Mouse (Mus musculus) hindbrain, embryonic 16.5 days (tissue): ENCODE data around the gene Pum3. TPM values are rescaled to one million over a fixed set of nuclear protein-coding genes. Genes with fewer than 3 reads are reported as not detected.

ENCODE experiments used
- ATAC-seq: fragments of 200-750 bp; cut with Nextera tagmentation; 2 replicates; pipeline ENCODE4 v1.8.0; 2017; ENCODE audit warnings: moderate TSS enrichment, moderate library complexity
- H3K27ac ChIP-seq: fragments of 300-500 bp; sonication (generic); 2 replicates; pipeline ENCODE4 v1.5.1; 2014; ENCODE audit warnings: low read depth, mild to moderate bottlenecking, control low read depth, low read length, moderate library complexity
- H3K27me3 ChIP-seq: fragments of 300-500 bp; sonication (generic); replicated peaks from 2 replicates; pipeline ENCODE4 v1.6.1; 2014; ENCODE audit warnings: low read length; ENCODE audit not compliant: control insufficient read depth, insufficient read depth
- H3K36me3 ChIP-seq: fragments of 300-500 bp; sonication (generic); 2 replicates; pipeline ENCODE4 v1.6.1; 2014; ENCODE audit warnings: mild to moderate bottlenecking, low read length, moderate library complexity, mixed read lengths; ENCODE audit not compliant: control insufficient read depth, insufficient read depth
- H3K4me1 ChIP-seq: fragments of 300-500 bp; sonication (generic); 2 replicates; pipeline ENCODE4 v1.6.1; 2014; ENCODE audit warnings: low read depth, low read length; ENCODE audit not compliant: control insufficient read depth, insufficient read depth
- H3K4me2 ChIP-seq: fragments of 300-500 bp; sonication (generic); 2 replicates; pipeline ENCODE4 v1.6.1; 2014; ENCODE audit warnings: mild to moderate bottlenecking, low read length, control low read depth, moderate library complexity
- H3K4me3 ChIP-seq: fragments of 300-500 bp; sonication (generic); 2 replicates; pipeline ENCODE4 v1.5.1; 2014; ENCODE audit warnings: mild to moderate bottlenecking, low read length, control low read depth, moderate library complexity
- H3K9ac ChIP-seq: fragments of 300-500 bp; sonication (generic); 2 replicates; pipeline ENCODE4 v1.6.1; 2014; ENCODE audit warnings: low read depth, mild to moderate bottlenecking, control low read depth, low read length, moderate library complexity
- H3K9me3 ChIP-seq: fragments of 300-500 bp; sonication (generic); 2 replicates; pipeline ENCODE4 v1.6.1; 2014; ENCODE audit warnings: mild to moderate bottlenecking, low read length, moderate library complexity; ENCODE audit not compliant: control insufficient read depth
- WGBS: fragments of 180-500 bp; shearing (Covaris S2); extraction: QIAGEN DNeasy Blood & Tissue Kit; methylation state at CpG from one replicate; pipeline ENCODE4 v1.1.7; 2014; 5-methylcytosine and 5-hydroxymethylcytosine counted together
- polyA plus RNA-seq: library from polyadenylated mRNA; unstranded; fragments of >200 nt; fragmentation: Nextera tagmentation; extraction: Ambion mirVana; gene quantifications from 2 replicates; pipeline ENCODE4 v1.2.1, GENCODE M21; 2015

Pum3 gene
- polyA plus RNA-seq = 51.7 TPM in 2 replicates

DNA sequence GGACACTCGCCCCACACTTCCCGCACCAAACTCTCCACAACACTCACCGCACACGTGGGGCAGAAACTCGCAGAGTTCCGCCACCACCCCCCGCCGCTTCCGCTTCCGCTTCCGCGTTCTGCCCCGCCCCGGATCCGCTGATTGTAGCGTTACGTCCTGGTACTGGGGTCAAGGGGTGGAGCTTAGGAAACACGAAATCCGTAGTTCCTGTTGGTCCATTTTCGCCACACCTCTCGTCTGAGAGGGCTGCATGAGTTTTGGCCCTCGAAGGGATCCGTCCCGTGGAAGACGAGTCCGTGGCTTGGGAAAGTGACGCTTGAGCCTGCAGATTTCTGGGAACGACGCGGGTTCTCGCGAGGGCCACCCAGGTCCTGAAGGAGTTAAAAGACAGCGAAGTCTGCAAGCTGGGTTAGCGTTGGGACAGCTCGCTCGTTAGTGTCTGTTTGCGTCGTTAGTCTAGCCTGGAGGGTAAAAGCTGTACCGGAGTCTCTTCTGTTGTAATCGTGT lies at the start of gene Pum3:
Pum3 (minus strand) TSS at position 81 of the 507 bp plus-strand sequence.
- peaks cover 21% of the 10 kb centered on the region for H3K4me1 ChIP-seq
- peak within 1 kb of the TSS; percentile 93 for H3K4me3 ChIP-seq
- peak within 1 kb of the TSS; percentile 80 for H3K9ac ChIP-seq
- peak within 1 kb of the TSS; percentile 92 for H3K27ac ChIP-seq
- H3K9me3 ChIP-seq = no peaks in the 10 kb centered on the region
- H3K27me3 ChIP-seq = no peaks in the 10 kb centered on the region
- peak within 1 kb of the TSS; percentile 98 for H3K4me2 ChIP-seq
- H3K36me3 ChIP-seq = peaks cover 2% of the 10 kb centered on the region
- under 1% methylated on average over 40 of the region's 40 CpGs for WGBS
- ATAC-seq = peak; percentile 99

DNA sequence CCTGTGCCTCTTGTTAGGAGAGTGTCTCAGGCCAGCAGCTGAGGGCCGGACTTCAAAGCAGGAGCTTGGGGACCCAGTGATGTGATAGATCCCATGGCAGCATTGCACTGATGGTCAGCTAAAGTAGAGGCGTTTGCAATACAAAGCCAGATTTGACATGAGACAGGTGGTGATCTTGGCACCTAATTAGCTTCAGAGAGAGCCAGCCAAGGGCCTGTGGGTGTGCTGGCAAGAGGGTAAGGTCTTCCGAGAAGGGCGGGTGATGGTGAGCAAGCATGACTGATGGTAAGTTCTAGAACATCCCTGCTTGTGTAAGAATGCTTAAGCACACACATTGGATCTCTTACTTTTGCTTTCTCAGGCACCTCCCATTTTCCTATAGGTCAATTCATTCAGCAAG lies 37.1 kb upstream of the Pum3 start:
- no peak for ATAC-seq
- 66% methylated on average over 4 of the region's 4 CpGs for WGBS

DNA sequence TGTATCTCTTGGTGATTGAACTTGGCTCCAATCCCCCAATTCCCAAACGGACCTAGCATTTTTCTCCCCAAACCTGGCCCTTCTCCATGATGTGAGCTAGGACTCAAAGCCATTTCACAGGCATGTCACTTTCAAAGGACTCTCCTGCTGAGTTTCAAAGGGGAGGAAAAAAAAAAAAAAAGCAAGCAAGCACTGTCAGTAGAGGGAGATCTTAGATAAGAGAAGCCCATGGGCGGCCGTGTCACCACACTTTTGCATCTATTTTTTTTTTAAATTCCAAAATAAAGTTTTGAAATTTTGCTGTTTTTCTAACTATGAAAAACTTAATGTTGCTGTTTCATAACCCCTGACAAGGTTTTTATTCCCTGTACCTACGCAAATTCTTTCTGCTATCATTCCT lies 33.0 kb upstream of the Pum3 start:
- H3K9ac ChIP-seq = no peak overlapping the region
- no peak overlapping the region for H3K4me2 ChIP-seq
- H3K27me3 ChIP-seq = no peaks in the 10 kb centered on the region
- no peak for ATAC-seq
- no peak overlapping the region for H3K4me3 ChIP-seq
- H3K9me3 ChIP-seq = no peaks in the 10 kb centered on the region
- no peaks in the 10 kb centered on the region for H3K4me1 ChIP-seq
- H3K27ac ChIP-seq = no peak overlapping the region
- no peaks in the 10 kb centered on the region for H3K36me3 ChIP-seq
- WGBS = 64% methylated on average over 4 of the region's 4 CpGs

More for the DNA sequence above, 37.1 kb upstream of the Pum3 start:
- Histone ChIP-seq H3K4me2 (no peak overlapping the region), H3K27ac (no peak overlapping the region), H3K9ac (no peak overlapping the region), H3K27me3 (no peaks in the 10 kb centered on the region), H3K4me3 (no peak overlapping the region), H3K36me3 (no peaks in the 10 kb centered on the region), H3K4me1 (no peaks in the 10 kb centered on the region), H3K9me3 (no peaks in the 10 kb centered on the region)

DNA sequence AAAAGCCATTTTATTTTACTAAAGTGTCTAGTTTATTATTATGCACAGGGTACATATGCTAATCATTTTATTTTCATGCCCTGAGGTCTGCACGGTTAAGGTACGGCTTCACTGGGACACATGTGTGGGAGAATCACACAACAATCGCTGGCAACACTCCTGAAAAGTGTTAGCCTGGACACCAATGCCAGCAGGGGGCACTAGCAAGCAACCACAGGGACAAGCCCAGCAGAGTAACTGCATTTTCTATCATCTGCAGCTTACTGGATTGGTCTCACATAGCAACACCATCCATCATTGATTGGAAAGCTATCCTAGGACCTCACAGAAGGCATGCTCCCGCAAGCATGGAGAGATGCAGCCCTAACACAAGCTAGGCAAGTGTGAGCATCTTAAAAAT lies 20.8 kb upstream of the Pum3 start:
- Histone ChIP-seq H3K4me3 (no peak overlapping the region), H3K9ac (no peak overlapping the region), H3K4me2 (no peak overlapping the region), H3K4me1 (0 out of 2 replicates have a peak, but pooled peaks cover 2% of the 10 kb centered on the region), H3K27me3 (peaks cover 2% of the 10 kb centered on the region), H3K9me3 (peaks cover 3% of the 10 kb centered on the region), H3K27ac (no peak overlapping the region), H3K36me3 (no peaks in the 10 kb centered on the region)
- peak; percentile 72 for ATAC-seq
- 21% methylated on average over 4 of the region's 4 CpGs for WGBS

DNA sequence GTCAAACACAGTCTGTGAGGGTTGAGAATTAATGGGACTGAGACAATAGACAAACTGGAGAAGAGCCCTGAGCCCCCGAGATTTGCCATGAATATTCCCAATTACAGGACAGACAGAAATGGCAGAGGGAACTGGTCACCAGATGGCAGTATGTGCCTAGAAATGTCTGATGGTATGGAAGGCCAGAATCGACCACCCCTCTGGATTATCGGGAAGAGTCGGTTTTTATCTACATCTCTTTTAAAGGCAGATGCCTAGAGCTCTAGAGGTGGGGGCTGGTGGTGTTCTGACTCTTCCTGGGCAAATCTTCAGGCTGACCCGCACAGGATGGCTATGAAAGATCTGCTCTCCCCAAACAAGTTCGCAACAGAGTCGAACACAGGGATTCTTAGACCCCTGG lies 17.9 kb upstream of the Pum3 start:
- Histone ChIP-seq H3K27me3 (peaks cover 2% of the 10 kb centered on the region), H3K4me1 (0 out of 2 replicates have a peak, but pooled peaks cover 2% of the 10 kb centered on the region), H3K27ac (no peak overlapping the region), H3K9me3 (no peaks in the 10 kb centered on the region), H3K9ac (0 out of 2 replicates have a peak overlapping the region, but pooled peaks have one; percentile 30), H3K36me3 (no peaks in the 10 kb centered on the region), H3K4me2 (peak overlapping the region; percentile 42), H3K4me3 (no peak overlapping the region)
- ATAC-seq = peak; percentile 76
- WGBS = 20% methylated on average over 7 of the region's 7 CpGs

DNA sequence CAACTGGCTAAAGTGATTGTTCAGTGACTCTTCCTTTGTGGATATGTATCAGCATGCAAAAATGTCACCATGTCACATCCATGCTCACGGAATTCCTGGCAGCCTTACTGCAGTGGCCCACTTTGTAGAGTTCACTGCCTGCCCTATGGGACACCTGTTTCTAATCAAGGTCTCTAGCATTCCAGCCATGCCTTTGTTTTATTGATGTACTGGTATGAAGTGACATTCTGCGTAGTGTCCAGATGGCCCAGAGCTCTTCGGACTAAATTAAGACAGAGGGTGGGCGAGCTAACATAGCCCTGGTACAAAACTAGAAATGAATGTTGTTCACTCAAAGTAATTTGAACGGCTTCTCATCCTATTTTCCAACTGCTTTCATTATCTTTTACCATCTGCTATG lies 11.5 kb upstream of the Pum3 start:
- no peak overlapping the region for H3K4me3 ChIP-seq
- no peak overlapping the region for H3K4me2 ChIP-seq
- no peaks in the 10 kb centered on the region for H3K4me1 ChIP-seq
- H3K9me3 ChIP-seq = no peaks in the 10 kb centered on the region
- H3K9ac ChIP-seq = no peak overlapping the region
- no peak for ATAC-seq
- no peak overlapping the region for H3K27ac ChIP-seq
- 80% methylated on average over 5 of the region's 5 CpGs for WGBS
- H3K36me3 ChIP-seq = no peaks in the 10 kb centered on the region
- H3K27me3 ChIP-seq = no peaks in the 10 kb centered on the region

DNA sequence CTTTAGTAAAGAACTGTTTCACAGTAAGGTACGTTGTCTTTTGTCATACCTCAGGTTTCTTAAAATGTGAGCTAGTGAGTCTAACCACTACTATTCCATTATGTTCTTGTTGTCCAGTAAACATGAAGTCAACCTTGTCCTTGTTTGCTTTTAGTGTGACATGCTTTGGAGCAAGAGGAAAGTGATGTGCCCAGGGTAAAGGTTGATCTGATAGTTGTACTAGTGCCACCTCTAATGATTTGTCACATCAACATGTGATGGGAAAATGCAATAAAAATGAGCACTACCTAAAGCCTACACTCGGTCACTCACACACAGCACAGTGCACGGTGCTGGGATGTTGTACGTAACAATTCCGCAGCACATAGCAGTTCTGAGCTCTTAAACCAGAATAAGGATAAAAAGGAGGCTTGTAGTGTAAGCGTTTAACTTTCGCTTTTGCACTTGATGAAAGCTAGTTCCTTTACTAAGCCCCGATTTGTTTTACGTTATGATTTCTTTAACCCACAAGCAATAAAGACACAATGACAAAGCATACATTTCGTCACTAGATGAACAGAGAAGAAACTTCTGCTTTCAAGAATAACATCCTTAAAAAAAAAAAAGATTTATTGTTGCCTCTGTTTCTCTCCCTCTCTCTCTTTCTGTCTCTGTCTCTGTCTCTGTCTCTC lies 8.5 kb upstream of the Pum3 start:
- no peaks in the 10 kb centered on the region for H3K9me3 ChIP-seq
- no peak for ATAC-seq
- H3K36me3 ChIP-seq = no peaks in the 10 kb centered on the region
- H3K4me1 ChIP-seq = no peaks in the 10 kb centered on the region
- no peaks in the 10 kb centered on the region for H3K27me3 ChIP-seq
- 87% methylated on average over 10 of the region's 10 CpGs for WGBS
- no peak overlapping the region for H3K9ac ChIP-seq
- no peak overlapping the region for H3K4me2 ChIP-seq
- no peak overlapping the region for H3K27ac ChIP-seq
- no peak overlapping the region for H3K4me3 ChIP-seq

DNA sequence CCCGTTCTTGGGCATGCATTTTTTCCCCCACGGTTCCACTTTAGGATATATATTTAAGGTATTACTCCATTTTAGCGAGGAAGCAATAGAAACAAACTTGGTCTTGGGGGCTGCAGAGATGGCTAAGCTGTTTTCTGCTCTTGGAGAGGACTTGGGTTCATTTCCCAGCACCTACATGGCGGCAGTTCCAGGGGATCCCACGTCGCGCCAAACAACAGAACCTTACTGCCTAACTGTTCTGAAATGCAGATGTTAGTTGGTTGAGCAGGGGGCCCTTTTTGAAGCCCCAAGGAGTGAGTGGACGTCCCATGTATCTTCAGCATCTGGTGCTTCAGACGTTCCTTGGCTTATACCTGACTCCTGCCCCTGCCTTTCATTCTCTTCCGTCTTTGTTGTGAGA lies 781 bp upstream of the Pum3 start:
- Histone ChIP-seq H3K27ac (peak overlapping the region; percentile 92), H3K9ac (peak overlapping the region; percentile 80)

DNA sequence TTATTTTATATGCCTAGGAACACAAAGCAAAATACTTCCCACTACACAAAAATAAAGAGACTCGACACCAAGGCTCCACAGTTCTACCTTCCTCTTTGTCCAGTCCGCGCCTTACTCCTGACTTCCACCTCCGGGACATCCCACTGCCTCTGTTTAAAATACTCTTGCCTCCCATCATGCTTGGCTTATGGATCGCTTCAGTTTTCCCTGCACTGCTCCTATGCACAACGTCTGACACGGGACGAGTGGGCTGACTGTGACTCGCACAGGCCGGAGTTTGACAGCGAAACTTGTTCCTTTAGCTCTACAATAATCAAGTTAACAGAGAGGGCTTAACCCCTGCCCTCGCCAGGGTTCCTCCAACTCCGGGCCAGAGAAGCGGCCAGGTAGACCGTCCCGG lies 344 bp downstream of the Pum3 start:
- Histone ChIP-seq H3K4me2 (peak overlapping the region; percentile 94), H3K4me1 (peaks cover 21% of the 10 kb centered on the region), H3K27me3 (no peaks in the 10 kb centered on the region), H3K4me3 (peak overlapping the region; percentile 93), H3K9me3 (no peaks in the 10 kb centered on the region), H3K36me3 (peaks cover 6% of the 10 kb centered on the region), H3K9ac (peak overlapping the region; percentile 74), H3K27ac (no peak overlapping the region)
- under 1% methylated on average over 16 of the region's 16 CpGs for WGBS
- ATAC-seq = no peak

More for the DNA sequence above, 781 bp upstream of the Pum3 start:
- H3K4me2 ChIP-seq = peak overlapping the region; percentile 98
- 1% methylated on average over 10 of the region's 10 CpGs for WGBS
- no peak for ATAC-seq
- no peaks in the 10 kb centered on the region for H3K27me3 ChIP-seq
- H3K9me3 ChIP-seq = no peaks in the 10 kb centered on the region
- H3K4me1 ChIP-seq = peaks cover 21% of the 10 kb centered on the region
- no peaks in the 10 kb centered on the region for H3K36me3 ChIP-seq
- peak overlapping the region; percentile 93 for H3K4me3 ChIP-seq
